Mouse (Mus musculus): Measurements from ENCODE around the gene Tmem95.

Tmem95 gene

GRCm38 (mm10) chr11:69910781-69911560, 33.2 kb upstream of the Tmem95 start:
- no peak for DNase-seq

- no peak for DNase-seq
Measured at GRCm38 (mm10) chr11:69910177-69910576, 32.4 kb upstream of the Tmem95 start.

- no peak for DNase-seq
Measured at GRCm38 (mm10) chr11:69909174-69909573, 31.4 kb upstream of the Tmem95 start.

- DNase-seq = no peak
Measured at GRCm38 (mm10) chr11:69908645-69909044, 30.8 kb upstream of the Tmem95 start.

GRCm38 (mm10) chr11:69904311-69904710, 26.5 kb upstream of the Tmem95 start:
- DNase-seq = no peak

GRCm38 (mm10) chr11:69902972-69903371, 25.2 kb upstream of the Tmem95 start:
- DNase-seq = no peak

- no peak for DNase-seq
Measured at GRCm38 (mm10) chr11:69901993-69902392, 24.2 kb upstream of the Tmem95 start.

- peak; percentile 92 to 97 for DNase-seq
Measured at GRCm38 (mm10) chr11:69901406-69901846, 23.6 kb upstream of the Tmem95 start.

GRCm38 (mm10) chr11:69900471-69901405, 22.9 kb upstream of the Tmem95 start, which contains the start of the genes 2810408A11Rik and Neurl4:
Gene 2810408A11Rik, minus strand, starts transcription at chr11:69900987.
Gene Neurl4, plus strand, starts transcription at chr11:69901072.
- peak; percentile 87 to 94 for DNase-seq

GRCm38 (mm10) chr11:69899870-69900269, 22.1 kb upstream of the Tmem95 start:
- no peak for DNase-seq

- DNase-seq = peak; percentile 76 to 82
Measured at GRCm38 (mm10) chr11:69895291-69895690, 17.5 kb upstream of the Tmem95 start, which contains the start of gene Acap1. Gene Acap1, minus strand, starts transcription at chr11:69895539.

- peak; percentile 88 to 92 for DNase-seq
Measured at GRCm38 (mm10) chr11:69894671-69895070, 16.9 kb upstream of the Tmem95 start.

- DNase-seq = no peak
Measured at GRCm38 (mm10) chr11:69891482-69891881, 13.7 kb upstream of the Tmem95 start.

GRCm38 (mm10) chr11:69886907-69887635, 9.3 kb upstream of the Tmem95 start:
- no peak for DNase-seq

GRCm38 (mm10) chr11:69884663-69885062, 6.8 kb upstream of the Tmem95 start:
- DNase-seq = no peak

GRCm38 (mm10) chr11:69884240-69884639, 6.4 kb upstream of the Tmem95 start:
- DNase-seq = no peak

- DNase-seq = no peak
Measured at GRCm38 (mm10) chr11:69883527-69884151, 5.8 kb upstream of the Tmem95 start.

GRCm38 (mm10) chr11:69883066-69883465, 5.2 kb upstream of the Tmem95 start:
- DNase-seq = peak; percentile 69 to 70

GRCm38 (mm10) chr11:69881787-69882670, 4.2 kb upstream of the Tmem95 start:
- DNase-seq = no peak

- DNase-seq = peak; percentile 65 to 79
Measured at GRCm38 (mm10) chr11:69880853-69881603, 3.2 kb upstream of the Tmem95 start, which contains the start of gene Kctd11. Gene Kctd11, minus strand, starts transcription at chr11:69881406.
